Mouse (Mus musculus): ENCODE data around the gene Cwf19l2. TPM values are rescaled to one million over a fixed set of nuclear protein-coding genes. Genes with fewer than 3 reads are reported as not detected.
"Not testable (repeated sequence)": the region's sequence is repeated elsewhere in the genome, so short reads cannot be mapped to it uniquely, and the experiment has no call there.

Cwf19l2 gene
- 10 to 100 TPM; 15.5 to 16.2 TPM for total RNA-seq (2021)
- long read RNA-seq, experiment 1, full-length matches to known transcripts: 15 of 20 reads
- long read RNA-seq, experiment 1, partial matches to known transcripts: 2 of 20 reads
- long read RNA-seq, experiment 1, other reads (novel, unspliced or antisense): 3 of 20 reads
- long read RNA-seq, experiment 2, full-length matches to known transcripts: 22 of 26 reads
- long read RNA-seq, experiment 2, partial matches to known transcripts: 0 of 26 reads
- long read RNA-seq, experiment 2, other reads (novel, unspliced or antisense): 4 of 26 reads

DNA sequence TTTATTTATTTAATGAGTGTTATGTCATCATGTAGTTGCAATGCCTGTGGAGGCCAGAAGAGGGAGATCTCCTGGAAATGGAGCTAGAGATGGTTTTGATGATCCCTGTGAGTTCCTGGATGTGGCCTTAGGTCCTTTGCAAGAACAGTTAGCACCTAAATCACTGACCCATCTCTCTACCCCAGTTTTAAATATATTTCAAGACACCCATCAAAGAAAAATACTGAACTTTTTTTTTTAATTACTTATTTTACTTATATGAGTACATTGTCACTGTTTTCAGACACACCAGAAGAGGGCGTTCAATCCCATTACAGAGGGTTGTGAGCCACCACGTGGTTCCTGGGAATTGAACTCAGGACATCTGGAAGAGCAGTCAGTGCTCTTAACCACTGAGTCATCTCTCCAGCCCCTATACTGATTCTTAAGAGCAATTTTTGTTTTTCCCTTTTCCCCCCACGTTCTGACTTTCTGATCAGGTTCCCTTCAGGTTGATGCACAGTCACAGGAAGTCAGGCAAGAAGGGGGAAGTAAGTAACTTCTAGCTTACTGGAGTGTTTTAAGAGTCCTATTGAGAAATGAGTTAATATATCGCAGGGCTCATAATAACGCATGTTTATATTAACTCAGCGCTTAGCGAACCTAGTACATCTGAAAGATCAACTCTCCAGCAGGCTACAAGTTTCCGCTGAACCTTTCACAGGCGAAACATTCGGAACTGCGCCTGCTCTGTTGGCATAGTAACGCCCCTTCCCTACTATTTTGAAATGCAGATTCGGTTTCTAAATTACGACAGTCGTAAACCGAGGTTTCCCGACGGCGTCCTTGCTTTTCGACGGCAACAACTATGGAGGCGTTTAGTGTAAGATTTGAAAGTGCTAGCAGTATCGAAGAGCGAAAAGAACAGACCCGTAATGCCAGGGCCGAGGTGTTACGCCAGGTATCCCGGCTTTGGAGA lies at the start of gene Cwf19l2:
Gene Cwf19l2 (plus strand): TSS at position 342 of the 958 bp plus-strand sequence.
- peak; percentile 69 for DNase-seq
- intact Hi-C loops (cut with DNase I; ENCODE audit: low total_unique reads): no loop called here

DNA sequence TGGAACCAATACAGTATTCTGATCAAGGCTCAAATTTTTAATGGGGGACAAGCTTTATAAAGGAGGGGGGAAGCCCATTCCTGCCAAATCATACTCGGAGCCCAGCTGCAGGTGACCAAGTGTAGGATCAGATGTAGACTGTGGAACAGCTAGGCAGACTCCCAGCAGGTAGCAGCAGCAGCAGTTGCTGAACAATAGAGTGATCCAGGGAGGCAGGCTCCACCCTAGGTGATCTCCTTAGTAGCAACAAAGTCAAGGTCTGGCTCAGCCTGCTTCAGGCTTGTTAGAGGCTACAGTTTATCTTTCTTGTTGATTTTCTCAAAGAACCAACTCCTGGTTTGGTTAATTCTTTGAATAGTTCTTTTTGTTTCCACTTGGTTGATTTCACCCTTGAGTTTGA lies 27.1 kb upstream of the Cwf19l2 start:
- intact Hi-C loops (cut with DNase I; ENCODE audit: low total_unique reads); DNase-seq: not testable (repeated sequence)

- no peak for DNase-seq
- intact Hi-C loops (cut with DNase I; ENCODE audit: low total_unique reads): no loop called here
These were observed 980 bp downstream of the Cwf19l2 start for GRCm38 (mm10) chr9:3404372-3404771.

- DNase-seq; intact Hi-C loops (cut with DNase I; ENCODE audit: low total_unique reads): not testable (repeated sequence)
These were observed 36.3 kb downstream of the Cwf19l2 start for GRCm38 (mm10) chr9:3439555-3440300.

GRCm38 (mm10) chr9:3471897-3472296 lies 68.5 kb downstream of the Cwf19l2 start:
- intact Hi-C loops (cut with DNase I; ENCODE audit: low total_unique reads): no loop called here
- DNase-seq: no peak

DNA sequence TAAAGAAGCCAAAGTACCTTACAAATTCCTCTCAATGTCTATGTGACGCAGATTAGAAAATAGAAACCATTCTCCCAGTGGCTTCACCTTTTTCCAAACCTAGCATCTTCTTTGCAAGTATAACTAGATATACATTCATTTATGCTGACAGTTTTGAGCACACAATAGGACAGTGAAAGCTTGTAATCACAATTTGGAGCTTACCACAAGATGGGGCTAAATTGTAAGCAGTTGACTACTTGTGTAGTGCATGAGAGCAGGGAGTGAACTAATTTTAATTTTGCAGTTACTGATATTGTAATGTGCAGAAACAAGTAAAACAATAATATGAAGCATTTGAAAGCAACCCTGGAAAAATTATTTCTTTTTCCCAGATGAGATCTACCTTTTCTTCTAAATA lies 115.3 kb downstream of the Cwf19l2 start:
- intact Hi-C loops (cut with DNase I; ENCODE audit: low total_unique reads): no loop called here
- no peak for DNase-seq

- no peak for DNase-seq
- intact Hi-C loops (cut with DNase I; ENCODE audit: low total_unique reads): no loop called here
These were observed 115.8 kb downstream of the Cwf19l2 start for GRCm38 (mm10) chr9:3519178-3519577.

DNA sequence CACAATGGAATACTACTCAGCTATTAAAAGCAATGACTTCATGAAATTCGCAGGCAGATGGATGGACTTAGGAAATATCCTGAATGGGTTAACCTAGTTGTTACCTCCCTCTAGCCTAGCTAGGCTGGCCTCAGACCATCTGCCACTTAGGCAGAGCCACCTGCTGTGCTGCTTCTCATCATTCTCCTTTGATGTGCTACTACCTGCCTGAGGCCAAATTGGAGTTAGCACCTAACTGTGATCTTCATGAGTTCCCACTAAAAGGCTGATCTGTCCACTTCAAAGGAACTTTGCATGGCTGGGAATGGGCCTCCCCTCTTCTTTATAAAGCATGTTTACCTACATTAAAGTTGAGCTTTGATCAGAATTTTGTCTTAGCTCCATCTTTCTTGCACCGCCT lies 117.6 kb downstream of the Cwf19l2 start:
- intact Hi-C loops (cut with DNase I; ENCODE audit: low total_unique reads): no loop called here
- no peak for DNase-seq

Other genes starting within 250 kb of the Cwf19l2 start
- gene Alkbh8, start 68.5 kb upstream of the Cwf19l2 start, total RNA-seq (2021): 10 to 100 TPM; 13.9 to 16.4 TPM
- gene Gucy1a2, start 129.2 kb downstream of the Cwf19l2 start, total RNA-seq (2021): 1 to 10 TPM; 5.8 to 6.3 TPM

Measured in gastrocnemius, postnatal 14 days (tissue).